Mouse (Mus musculus): ENCODE measurements around the gene Ddx1. TPM values are rescaled to one million over a fixed set of nuclear protein-coding genes. Genes with fewer than 3 reads are reported as not detected.
"Not testable (repeated sequence)": the region's sequence is repeated elsewhere in the genome, so short reads cannot be mapped to it uniquely, and the experiment has no call there.

Ddx1 gene
- polyA plus RNA-seq, 1 experiment: 77.8 TPM

GRCm38 (mm10) chr12:13199338-13200301 lies 49.4 kb downstream of the Ddx1 start:
- WGBS: 83% methylated on average over 13 of the region's 13 CpGs
- Histone ChIP-seq H3K4me3 (replicated peaks; ENCODE audit: insufficient read depth, low read depth, low read length) (no peak overlapping the region), H3K27ac (ENCODE audit: insufficient read depth, low read length) (no peak overlapping the region), H3K4me1 (ENCODE audit: control insufficient read depth, insufficient read depth, low read length) (no peaks in the 10 kb centered on the region), H3K27me3 (ENCODE audit: control insufficient read depth, insufficient read depth, low read length) (no peaks in the 10 kb centered on the region)
- no peak for DNase-seq
- TF ChIP-seq CTCF (IDR thresholded peaks at IDR 0.05; ENCODE audit: borderline replicate concordance, insufficient read depth, low read depth, low read length): no peak
- TF ChIP-seq POLR2A (IDR thresholded peaks at IDR 0.05; ENCODE audit: borderline replicate concordance, insufficient read depth, low read length): no peak

- H3K4me1 ChIP-seq (ENCODE audit: control insufficient read depth, insufficient read depth, low read length): no peaks in the 10 kb centered on the region
- WGBS: 80% methylated on average over 3 of the region's 3 CpGs
Measured at GRCm38 (mm10) chr12:13198157-13198556, 50.9 kb downstream of the Ddx1 start.

GRCm38 (mm10) chr12:13196146-13196545 lies 52.9 kb downstream of the Ddx1 start:
- WGBS: 65% methylated on average over 4 of the region's 4 CpGs
- Histone ChIP-seq H3K4me1 (ENCODE audit: control insufficient read depth, insufficient read depth, low read length) (no peaks in the 10 kb centered on the region), H3K4me3 (replicated peaks; ENCODE audit: insufficient read depth, low read depth, low read length) (no peak overlapping the region), H3K27me3 (ENCODE audit: control insufficient read depth, insufficient read depth, low read length) (no peaks in the 10 kb centered on the region), H3K27ac (ENCODE audit: insufficient read depth, low read length) (no peak overlapping the region)
- TF ChIP-seq POLR2A (IDR thresholded peaks at IDR 0.05; ENCODE audit: borderline replicate concordance, insufficient read depth, low read length): no peak
- no peak for TF ChIP-seq CTCF (IDR thresholded peaks at IDR 0.05; ENCODE audit: borderline replicate concordance, insufficient read depth, low read depth, low read length)
- no peak for DNase-seq

More at GRCm38 (mm10) chr12:13198157-13198556, 50.9 kb downstream of the Ddx1 start:
- DNase-seq: no peak
- H3K4me3 ChIP-seq (replicated peaks; ENCODE audit: insufficient read depth, low read depth, low read length): no peak overlapping the region
- no peak for TF ChIP-seq POLR2A (IDR thresholded peaks at IDR 0.05; ENCODE audit: borderline replicate concordance, insufficient read depth, low read length)
- no peak for TF ChIP-seq CTCF (IDR thresholded peaks at IDR 0.05; ENCODE audit: borderline replicate concordance, insufficient read depth, low read depth, low read length)
- H3K27me3 ChIP-seq (ENCODE audit: control insufficient read depth, insufficient read depth, low read length): no peaks in the 10 kb centered on the region
- no peak overlapping the region for H3K27ac ChIP-seq (ENCODE audit: insufficient read depth, low read length)

- H3K27me3 ChIP-seq (ENCODE audit: control insufficient read depth, insufficient read depth, low read length): no peaks in the 10 kb centered on the region
- TF ChIP-seq POLR2A (IDR thresholded peaks at IDR 0.05; ENCODE audit: borderline replicate concordance, insufficient read depth, low read length) (no peak), CTCF (IDR thresholded peaks at IDR 0.05; ENCODE audit: borderline replicate concordance, insufficient read depth, low read depth, low read length) (no peak)
- H3K4me1 ChIP-seq (ENCODE audit: control insufficient read depth, insufficient read depth, low read length): no peaks in the 10 kb centered on the region
- H3K4me3 ChIP-seq (replicated peaks; ENCODE audit: insufficient read depth, low read depth, low read length): no peak overlapping the region
- H3K27ac ChIP-seq (ENCODE audit: insufficient read depth, low read length): no peak overlapping the region
- DNase-seq: no peak
Measured at GRCm38 (mm10) chr12:13195506-13195905, 53.5 kb downstream of the Ddx1 start.

- Histone ChIP-seq H3K4me3 (replicated peaks; ENCODE audit: insufficient read depth, low read depth, low read length) (no peak overlapping the region), H3K27ac (ENCODE audit: insufficient read depth, low read length) (no peak overlapping the region), H3K27me3 (ENCODE audit: control insufficient read depth, insufficient read depth, low read length) (no peaks in the 10 kb centered on the region), H3K4me1 (ENCODE audit: control insufficient read depth, insufficient read depth, low read length) (no peaks in the 10 kb centered on the region)
- TF ChIP-seq CTCF (IDR thresholded peaks at IDR 0.05; ENCODE audit: borderline replicate concordance, insufficient read depth, low read depth, low read length) (no peak), POLR2A (IDR thresholded peaks at IDR 0.05; ENCODE audit: borderline replicate concordance, insufficient read depth, low read length) (no peak)
- WGBS: 29% methylated on average over 11 of the region's 11 CpGs
- no peak for DNase-seq
Measured at GRCm38 (mm10) chr12:13188059-13188700, 60.8 kb downstream of the Ddx1 start.

GRCm38 (mm10) chr12:13186209-13186608 lies 62.8 kb downstream of the Ddx1 start:
- no peak for TF ChIP-seq CTCF (IDR thresholded peaks at IDR 0.05; ENCODE audit: borderline replicate concordance, insufficient read depth, low read depth, low read length)
- TF ChIP-seq POLR2A (IDR thresholded peaks at IDR 0.05; ENCODE audit: borderline replicate concordance, insufficient read depth, low read length): no peak
- H3K4me1 ChIP-seq (ENCODE audit: control insufficient read depth, insufficient read depth, low read length): no peaks in the 10 kb centered on the region

GRCm38 (mm10) chr12:13184873-13185361 lies 64.1 kb downstream of the Ddx1 start:
- TF ChIP-seq POLR2A (IDR thresholded peaks at IDR 0.05; ENCODE audit: borderline replicate concordance, insufficient read depth, low read length) (no peak), CTCF (IDR thresholded peaks at IDR 0.05; ENCODE audit: borderline replicate concordance, insufficient read depth, low read depth, low read length) (no peak)
- WGBS: 87% methylated on average over 11 of the region's 11 CpGs
- no peak overlapping the region for H3K27ac ChIP-seq (ENCODE audit: insufficient read depth, low read length)
- H3K4me1 ChIP-seq (ENCODE audit: control insufficient read depth, insufficient read depth, low read length): no peaks in the 10 kb centered on the region
- no peak overlapping the region for H3K4me3 ChIP-seq (replicated peaks; ENCODE audit: insufficient read depth, low read depth, low read length)
- H3K27me3 ChIP-seq (ENCODE audit: control insufficient read depth, insufficient read depth, low read length): no peaks in the 10 kb centered on the region
- no peak for DNase-seq

More at GRCm38 (mm10) chr12:13186209-13186608, 62.8 kb downstream of the Ddx1 start:
- Histone ChIP-seq H3K27ac (ENCODE audit: insufficient read depth, low read length) (no peak overlapping the region), H3K4me3 (replicated peaks; ENCODE audit: insufficient read depth, low read depth, low read length) (no peak overlapping the region), H3K27me3 (ENCODE audit: control insufficient read depth, insufficient read depth, low read length) (no peaks in the 10 kb centered on the region)
- no peak for DNase-seq
- WGBS: 90% methylated on average over 4 of the region's 4 CpGs

GRCm38 (mm10) chr12:13184136-13184535 lies 64.9 kb downstream of the Ddx1 start:
- 89% methylated on average over 4 of the region's 4 CpGs for WGBS
- H3K27ac ChIP-seq (ENCODE audit: insufficient read depth, low read length); DNase-seq; H3K4me3 ChIP-seq (replicated peaks; ENCODE audit: insufficient read depth, low read depth, low read length); H3K4me1 ChIP-seq (ENCODE audit: control insufficient read depth, insufficient read depth, low read length); H3K27me3 ChIP-seq (ENCODE audit: control insufficient read depth, insufficient read depth, low read length): not testable (repeated sequence)
